Mouse (Mus musculus): ENCODE measurements around the gene Nkx2-9. TPM values are rescaled to one million over a fixed set of nuclear protein-coding genes. Genes with fewer than 3 reads are reported as not detected.

The Nkx2-9 gene
- total RNA-seq (2021): not detected

- intact Hi-C loops (cut with DNase I): loop anchor here (5.0 to 10.0 kb wide), 3 partner anchors 74 to 924 kb away; partner anchors contain the start of gene Nkx2-1
- no peak for DNase-seq (ENCODE audit: extremely low spot score in 1 of 2, low spot score in 2 of 2)
These were observed at the start of gene Nkx2-9 for GRCm38 (mm10) chr12:56612761-56613437. Gene Nkx2-9, minus strand, starts transcription at chr12:56613284.

DNA sequence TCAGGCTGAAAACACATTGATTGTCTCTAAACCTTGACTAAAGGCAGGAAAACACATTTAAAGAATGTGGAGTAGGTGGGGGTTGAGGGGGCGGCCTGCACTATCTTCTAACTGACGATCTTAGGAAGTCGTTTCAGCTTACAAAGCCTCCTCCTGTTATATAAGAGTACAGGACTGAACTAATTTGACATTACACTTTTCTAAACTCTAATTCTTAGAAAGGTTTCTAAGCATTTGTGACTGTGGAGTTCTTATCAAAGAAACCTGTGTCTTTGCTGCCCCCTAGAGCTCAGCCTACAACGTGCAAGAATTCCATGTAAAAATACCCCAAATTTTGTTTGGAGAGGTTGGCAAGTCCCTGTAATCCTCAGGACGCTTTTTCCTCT lies 24.1 kb upstream of the Nkx2-9 start:
- DNase-seq (ENCODE audit: extremely low spot score in 1 of 2, low spot score in 2 of 2): peak; percentile 39 to 59
- intact Hi-C loops (cut with DNase I): loop anchor here (5.0 to 10.0 kb wide), 2 partner anchors 582 to 750 kb away; no protein-coding TSS in a partner anchor

GRCm38 (mm10) chr12:56636534-56637180 lies 23.6 kb upstream of the Nkx2-9 start:
- DNase-seq (ENCODE audit: extremely low spot score in 1 of 2, low spot score in 2 of 2): peak in 1 of 2 experiments; percentile 63
- intact Hi-C loops (cut with DNase I): loop anchor here (5.0 to 10.0 kb wide), 2 partner anchors 582 to 749 kb away; no protein-coding TSS in a partner anchor

DNA sequence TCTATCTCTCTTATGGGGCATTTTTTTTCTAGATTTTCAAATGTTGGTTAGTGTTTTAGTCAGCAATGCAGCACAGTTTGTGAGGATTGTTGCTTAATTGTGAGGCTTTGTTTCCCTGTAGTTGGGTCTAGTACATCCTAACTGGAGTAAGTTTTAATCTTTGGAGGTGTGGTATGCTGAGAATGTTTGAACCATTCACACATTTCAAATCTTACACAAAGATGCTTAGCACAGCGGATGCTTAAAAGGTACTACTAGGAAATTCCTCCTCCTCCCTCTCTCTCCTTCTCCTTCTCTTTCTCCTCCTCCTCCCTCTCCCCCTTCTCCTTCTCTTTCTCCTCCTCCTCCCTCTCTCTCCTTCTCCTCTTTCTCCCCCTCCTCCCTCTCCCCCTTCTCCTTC lies 3.0 kb upstream of the Nkx2-9 start:
- intact Hi-C loops (cut with DNase I): loop anchor here (5.0 to 10.0 kb wide), 2 partner anchors 81 to 931 kb away; partner anchors contain the start of genes Foxa1 and Nkx2-1
- DNase-seq (ENCODE audit: extremely low spot score in 1 of 2, low spot score in 2 of 2): no peak

- intact Hi-C loops (cut with DNase I): loop anchor here (5.0 to 10.0 kb wide), 2 partner anchors 81 to 932 kb away; partner anchors contain the start of genes Foxa1 and Nkx2-1
- DNase-seq (ENCODE audit: extremely low spot score in 1 of 2, low spot score in 2 of 2): no peak
These were observed 2.3 kb upstream of the Nkx2-9 start for GRCm38 (mm10) chr12:56615391-56615790.

- no peak for DNase-seq (ENCODE audit: extremely low spot score in 1 of 2, low spot score in 2 of 2)
- intact Hi-C loops (cut with DNase I): loop anchor here (5.0 to 10.0 kb wide), 3 partner anchors 73 to 923 kb away; partner anchors contain the start of gene Nkx2-1
These were observed 1.4 kb upstream of the Nkx2-9 start for GRCm38 (mm10) chr12:56614513-56614912.

DNA sequence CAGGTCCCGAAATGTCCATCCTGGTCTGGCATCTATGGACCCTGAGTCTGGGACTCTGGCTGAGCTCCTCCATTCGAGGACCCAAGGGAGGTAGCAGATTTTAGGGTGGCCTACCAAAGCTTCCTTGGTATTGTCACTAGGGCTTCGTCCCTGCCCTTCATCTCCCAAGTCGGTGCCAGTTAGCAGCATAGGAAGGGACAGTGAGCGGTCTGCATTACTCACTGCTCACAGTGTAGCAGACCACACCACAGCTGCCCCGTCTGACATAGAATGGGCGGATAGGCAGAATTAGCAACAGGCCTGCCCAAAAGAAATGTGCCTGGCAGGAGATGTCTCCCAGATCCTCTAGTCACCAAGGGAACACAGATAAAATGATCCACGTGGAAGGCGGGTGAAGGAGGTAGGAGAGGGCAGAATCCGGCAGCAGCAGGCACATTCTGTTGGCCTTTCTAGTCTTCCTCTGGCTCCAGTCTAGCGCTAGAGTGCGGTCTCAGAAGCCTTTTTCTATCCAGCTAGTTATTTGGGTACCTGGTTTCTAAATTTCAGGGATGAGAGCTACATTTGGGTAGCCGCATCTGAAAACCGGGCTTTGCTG lies 929 bp upstream of the Nkx2-9 start:
- no peak for DNase-seq (ENCODE audit: extremely low spot score in 1 of 2, low spot score in 2 of 2)
- intact Hi-C loops (cut with DNase I): loop anchor here (5.0 to 10.0 kb wide), 3 partner anchors 73 to 923 kb away; partner anchors contain the start of gene Nkx2-1

DNA sequence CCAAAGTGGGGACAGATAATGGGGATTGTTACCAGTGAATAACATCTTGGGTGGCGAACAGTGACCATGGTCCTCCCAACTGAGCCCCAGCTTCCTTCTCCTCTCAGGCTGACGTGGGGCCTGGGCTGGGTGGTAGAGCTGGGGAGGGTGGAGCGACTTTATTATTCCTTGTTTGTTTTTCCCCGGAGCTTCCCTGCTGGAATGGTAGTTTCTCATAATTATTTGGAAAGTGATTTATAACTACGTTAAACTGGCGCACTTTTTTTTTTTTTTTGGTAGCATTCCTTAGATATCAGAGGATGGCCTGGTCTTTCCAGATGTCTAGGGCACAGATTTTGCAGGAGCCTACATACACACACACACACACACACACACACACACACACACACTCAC lies 350 bp upstream of the Nkx2-9 start:
- intact Hi-C loops (cut with DNase I): loop anchor here (5.0 to 10.0 kb wide), 3 partner anchors 74 to 924 kb away; partner anchors contain the start of gene Nkx2-1
- DNase-seq (ENCODE audit: extremely low spot score in 1 of 2, low spot score in 2 of 2): no peak

DNA sequence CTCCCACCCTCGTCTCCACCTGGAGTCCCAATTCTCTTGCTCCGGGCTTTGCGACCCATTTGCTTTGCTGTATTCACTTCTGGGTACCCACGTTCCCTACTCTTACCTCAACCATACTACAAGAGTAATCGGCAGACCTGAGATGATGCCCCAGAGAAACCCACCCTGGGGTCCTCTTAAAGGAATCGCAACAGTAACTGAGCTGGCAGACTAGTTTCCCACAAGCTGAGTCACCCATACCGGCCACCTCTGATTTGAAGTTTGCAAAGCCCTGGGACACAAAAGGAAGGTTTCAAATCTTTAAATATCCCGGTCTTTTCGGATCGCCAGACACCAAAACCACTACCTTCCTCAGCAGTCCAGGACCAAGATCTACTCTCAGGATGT lies 742 bp downstream of the Nkx2-9 start:
- DNase-seq (ENCODE audit: extremely low spot score in 1 of 2, low spot score in 2 of 2): no peak
- intact Hi-C loops (cut with DNase I): loop anchor here (5.0 to 10.0 kb wide), 3 partner anchors 75 to 925 kb away; partner anchors contain the start of gene Nkx2-1

GRCm38 (mm10) chr12:56611504-56612348 lies 1.4 kb downstream of the Nkx2-9 start:
- DNase-seq (ENCODE audit: extremely low spot score in 1 of 2, low spot score in 2 of 2): peak in 1 of 2 experiments; percentile 37
- intact Hi-C loops (cut with DNase I): loop anchor here (5.0 to 10.0 kb wide), 3 partner anchors 76 to 926 kb away; partner anchors contain the start of gene Nkx2-1

DNA sequence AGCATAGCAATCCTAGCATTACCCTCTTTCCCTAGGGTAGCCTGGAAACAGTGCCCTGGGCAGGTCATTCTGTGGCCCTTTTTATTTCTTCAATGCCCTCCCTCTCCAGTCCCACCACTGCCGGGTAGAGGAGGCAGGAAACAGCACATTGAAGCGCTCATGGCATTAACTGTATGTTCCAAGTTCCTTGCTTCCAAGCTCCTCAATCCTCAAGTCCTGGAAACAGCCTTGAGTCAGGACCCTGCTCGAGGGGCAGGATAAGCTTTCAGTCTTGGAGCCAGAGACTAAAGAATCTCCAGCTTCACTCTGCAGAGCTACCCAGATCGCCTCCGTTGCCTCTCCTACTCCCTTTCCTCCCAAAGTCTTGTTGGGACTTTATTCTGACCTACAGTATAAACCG lies 2.2 kb downstream of the Nkx2-9 start:
- intact Hi-C loops (cut with DNase I): loop anchor here (5.0 to 10.0 kb wide), 3 partner anchors 76 to 926 kb away; partner anchors contain the start of gene Nkx2-1
- DNase-seq (ENCODE audit: extremely low spot score in 1 of 2, low spot score in 2 of 2): no peak

DNA sequence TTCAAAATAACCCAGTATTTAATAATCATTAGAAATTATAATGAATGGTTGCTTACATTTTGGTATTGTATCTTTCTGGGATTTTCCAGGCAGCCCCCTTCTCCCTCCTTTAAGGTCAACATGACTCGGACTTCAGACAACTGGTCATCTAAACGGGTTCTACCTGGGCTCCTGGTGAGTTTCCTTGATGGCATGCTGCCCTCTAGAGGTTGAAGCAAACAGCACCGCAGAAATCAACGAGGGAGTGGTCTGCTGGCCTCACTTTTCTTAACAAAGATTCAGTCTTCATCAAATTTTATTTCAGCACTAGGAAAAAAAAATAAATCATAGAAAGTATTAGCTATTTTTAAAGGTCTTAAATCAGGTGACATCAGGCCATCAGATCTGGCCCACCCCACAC lies 21.4 kb downstream of the Nkx2-9 start:
- intact Hi-C loops (cut with DNase I): no loop called here
- DNase-seq (ENCODE audit: extremely low spot score in 1 of 2, low spot score in 2 of 2): peak in 1 of 2 experiments; percentile 11

- intact Hi-C loops (cut with DNase I): no loop called here
- DNase-seq (ENCODE audit: extremely low spot score in 1 of 2, low spot score in 2 of 2): no peak
These were observed 25.3 kb downstream of the Nkx2-9 start for GRCm38 (mm10) chr12:56587830-56588229.

Other genes with a start within 250 kb of the Nkx2-9 start
- gene Nkx2-1, start 76.4 kb downstream of the Nkx2-9 start, total RNA-seq (2021): under 1 TPM; 0.61 to 0.73 TPM
- gene Pax9, start 78.5 kb upstream of the Nkx2-9 start, total RNA-seq (2021): not detected